Mouse (Mus musculus): ENCODE results near the gene Ntng2.

DNA sequence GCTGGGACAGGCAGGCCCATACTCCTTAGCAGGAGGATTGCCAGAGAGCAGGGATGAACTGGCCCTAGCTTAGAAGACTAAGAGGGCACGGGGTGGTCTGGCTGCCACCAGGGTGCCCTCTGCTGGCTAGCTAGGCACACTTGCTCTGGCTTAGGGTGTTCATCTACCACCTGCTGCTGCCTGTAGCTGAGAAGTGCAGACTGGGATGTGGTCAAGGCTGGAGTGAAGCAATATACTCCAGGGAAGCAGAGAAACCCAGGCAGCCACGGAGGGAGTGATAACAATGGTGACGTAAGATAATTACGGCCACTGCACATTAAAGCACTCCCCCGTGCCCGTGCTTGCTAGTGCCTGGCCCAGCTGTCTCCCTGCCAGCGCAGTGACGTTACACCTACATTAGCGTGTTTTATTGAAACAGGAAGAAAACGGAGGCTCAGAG is 7.4 kb downstream of the Ntng2 start:
- TF ChIP-seq POLR2A (IDR thresholded peaks at IDR 0.05; ENCODE audit: borderline replicate concordance, low read depth, low read length) (no peak), CTCF (IDR thresholded peaks at IDR 0.05; ENCODE audit: low read depth, low read length) (peak; percentile 51)
